Mouse (Mus musculus) limb, embryonic 10.5 days (tissue): ENCODE measurements around the gene Trmt112. TPM values are rescaled to one million over a fixed set of nuclear protein-coding genes. Genes with fewer than 3 reads are reported as not detected.

Experiments
- DNase-seq: peaks from one replicate; pipeline ENCODE4 v3.0.0-alpha.2; 2017; ENCODE audit warnings: low spot score
- H3K27ac ChIP-seq: fragments of 300-500 bp; sonication (generic); 2 replicates; pipeline ENCODE4 v1.5.1; 2016; ENCODE audit warnings: mild to moderate bottlenecking
- H3K27me3 ChIP-seq: fragments of 300-500 bp; sonication (generic); 2 replicates; pipeline ENCODE4 v1.6.1; 2016; ENCODE audit warnings: low read depth, mild to moderate bottlenecking; ENCODE audit not compliant: poor library complexity, severe bottlenecking
- H3K36me3 ChIP-seq: fragments of 300-500 bp; sonication (generic); 2 replicates; pipeline ENCODE4 v1.6.1; 2016; ENCODE audit warnings: mild to moderate bottlenecking, moderate library complexity
- H3K4me1 ChIP-seq: fragments of 300-500 bp; sonication (generic); 2 replicates; pipeline ENCODE4 v1.6.1; 2016
- H3K4me3 ChIP-seq: fragments of 300-500 bp; sonication (generic); 2 replicates; pipeline ENCODE4 v1.5.1; 2016; ENCODE audit warnings: mild to moderate bottlenecking, moderate library complexity
- H3K9me3 ChIP-seq: fragments of 300-500 bp; sonication (generic); replicated peaks from 2 replicates; pipeline ENCODE4 v1.6.1; 2016; ENCODE audit warnings: mild to moderate bottlenecking
- WGBS: fragments of 180-500 bp; shearing (Covaris S2); methylation state at CpG from one replicate; pipeline ENCODE4 v1.1.7; 2016; 5-methylcytosine and 5-hydroxymethylcytosine counted together
- polyA plus RNA-seq: library from polyadenylated mRNA; unstranded; fragments of >200 nt; fragmentation: Nextera tagmentation; extraction: Ambion mirVana; gene quantifications from 2 replicates; pipeline ENCODE4 v1.2.1, GENCODE M21; 2016

The Trmt112 gene
- polyA plus RNA-seq, 1 experiment from 2014 or later: 168 TPM

DNA sequence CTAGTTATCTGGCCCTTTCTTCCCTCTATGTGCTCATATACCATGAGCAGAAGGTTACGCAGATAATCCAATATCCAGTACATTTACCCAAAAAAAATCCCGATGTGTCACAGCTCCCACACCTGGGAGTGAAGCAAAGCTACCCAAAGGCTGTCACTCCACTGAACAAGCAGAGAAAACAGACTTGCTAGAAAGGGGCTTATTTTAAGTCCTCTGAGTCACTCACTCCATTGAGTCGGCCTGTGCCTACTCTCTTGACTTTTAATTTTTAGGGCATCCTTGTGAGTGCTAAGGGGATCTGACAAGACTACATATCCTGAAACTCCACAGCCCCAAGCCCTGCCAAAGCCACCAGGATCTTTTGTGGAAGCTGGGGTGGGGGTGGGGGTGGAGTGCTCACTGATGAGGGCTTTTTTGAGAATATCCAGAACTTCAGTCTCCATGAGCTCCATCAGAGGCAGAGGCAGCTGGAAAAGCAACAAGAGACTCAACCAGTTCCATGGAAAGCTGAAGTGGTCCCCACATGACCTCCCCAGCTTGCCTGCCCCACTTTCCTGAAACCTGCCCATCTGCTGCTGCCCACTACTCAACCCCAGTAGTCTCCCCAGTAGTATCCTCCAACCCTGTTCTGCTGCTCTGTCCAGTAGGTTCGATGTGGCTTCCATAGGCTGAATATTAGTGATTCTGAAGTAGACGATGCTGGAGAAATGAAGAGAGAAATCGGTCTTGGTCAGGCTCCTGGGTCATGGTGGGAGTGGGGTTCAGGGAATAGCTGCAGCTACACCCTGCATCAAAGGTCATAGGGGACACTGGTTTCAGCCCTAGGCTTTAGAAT is 13.6 kb downstream of the Trmt112 start:
- 0 out of 2 replicates have a peak, but pooled peaks cover 3% of the 10 kb centered on the region for H3K9me3 ChIP-seq
- no peaks in the 10 kb centered on the region for H3K36me3 ChIP-seq
- 70% methylated on average over 6 of the region's 6 CpGs for WGBS
- peak overlapping the region; percentile 82; the same call in 1 of the 2 replicates for H3K4me3 ChIP-seq
- peaks cover 48% of the 10 kb centered on the region for H3K4me1 ChIP-seq
- no peak overlapping the region for H3K27ac ChIP-seq
- DNase-seq: no peak
- H3K27me3 ChIP-seq: peaks cover 60% of the 10 kb centered on the region

DNA sequence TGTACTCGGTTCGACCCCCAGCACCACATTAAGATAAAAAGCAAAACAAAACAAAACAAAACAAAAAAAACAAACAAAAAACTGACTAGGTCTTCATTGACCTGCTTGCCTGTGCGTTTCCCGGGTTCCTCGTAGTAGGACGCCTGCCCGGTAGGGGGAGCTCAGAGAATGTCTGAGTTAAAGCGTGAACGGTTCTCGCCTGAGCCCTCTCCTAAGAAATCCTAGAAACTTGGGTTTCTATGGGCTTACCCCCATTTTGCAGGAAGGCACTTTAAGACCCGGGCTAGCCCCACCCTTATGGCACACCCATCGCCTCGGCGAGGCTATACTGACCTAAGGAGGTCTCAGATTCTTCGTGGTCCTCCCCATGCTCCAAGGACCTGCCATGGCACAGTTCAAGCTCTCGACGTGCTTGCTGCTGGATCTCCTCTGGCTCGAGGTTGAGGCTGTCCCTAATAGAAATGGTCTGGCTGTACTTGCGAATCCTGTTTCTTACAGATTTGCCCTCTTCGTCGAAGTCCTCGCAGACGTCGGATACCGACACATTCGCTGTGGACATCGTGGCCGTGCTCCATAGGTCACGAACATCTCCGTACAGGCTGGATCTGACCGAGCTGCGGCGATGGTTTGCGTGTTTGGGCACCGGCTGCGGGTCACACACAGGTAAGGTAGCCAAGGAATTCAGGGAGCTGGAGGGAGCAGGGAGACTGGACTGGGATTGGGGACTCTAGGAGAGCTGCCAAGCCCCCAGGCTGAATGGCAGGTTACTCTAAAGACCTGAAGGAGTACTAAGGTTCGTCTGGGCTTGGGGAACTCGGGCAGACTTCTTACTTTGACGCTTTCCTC is 15.2 kb downstream of the Trmt112 start:
- Histone ChIP-seq H3K4me3 (peak overlapping the region; percentile 23), H3K9me3 (0 out of 2 replicates have a peak, but pooled peaks cover 3% of the 10 kb centered on the region), H3K27ac (no peak overlapping the region), H3K36me3 (no peaks in the 10 kb centered on the region), H3K27me3 (peaks cover 76% of the 10 kb centered on the region), H3K4me1 (peaks cover 48% of the 10 kb centered on the region)
- DNase-seq: peak; percentile 84
- 3% methylated on average over 39 of the region's 39 CpGs for WGBS

DNA sequence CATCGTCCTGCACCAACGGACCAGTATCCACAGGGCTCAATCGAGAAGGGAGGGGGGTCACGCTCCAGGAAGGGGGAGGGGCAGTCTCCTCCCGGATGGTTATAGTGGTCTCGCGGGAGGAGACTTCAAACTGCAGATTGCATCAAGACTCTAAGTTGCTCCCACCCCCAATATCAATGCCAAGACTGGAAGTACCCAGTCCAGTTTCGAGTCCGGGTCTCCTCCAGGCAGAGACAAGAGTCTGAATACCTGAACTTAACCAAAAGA is 15.7 kb downstream of the Trmt112 start, which contains the start of gene Catsperz:
Gene Catsperz (minus strand): TSS at position 74 of the 267 bp plus-strand sequence.
- H3K27me3 ChIP-seq: peaks cover 82% of the 10 kb centered on the region
- no peaks in the 10 kb centered on the region for H3K36me3 ChIP-seq
- 0 out of 2 replicates have a peak, but pooled peaks cover 3% of the 10 kb centered on the region for H3K9me3 ChIP-seq
- peaks cover 42% of the 10 kb centered on the region for H3K4me1 ChIP-seq
- no peak for DNase-seq
- peak within 1 kb of the TSS; percentile 27 for H3K4me3 ChIP-seq
- H3K27ac ChIP-seq: 0 out of 2 replicates have a peak within 1 kb of the TSS, but pooled peaks have one; percentile 12
- 2% methylated on average over 9 of the region's 9 CpGs for WGBS

DNA sequence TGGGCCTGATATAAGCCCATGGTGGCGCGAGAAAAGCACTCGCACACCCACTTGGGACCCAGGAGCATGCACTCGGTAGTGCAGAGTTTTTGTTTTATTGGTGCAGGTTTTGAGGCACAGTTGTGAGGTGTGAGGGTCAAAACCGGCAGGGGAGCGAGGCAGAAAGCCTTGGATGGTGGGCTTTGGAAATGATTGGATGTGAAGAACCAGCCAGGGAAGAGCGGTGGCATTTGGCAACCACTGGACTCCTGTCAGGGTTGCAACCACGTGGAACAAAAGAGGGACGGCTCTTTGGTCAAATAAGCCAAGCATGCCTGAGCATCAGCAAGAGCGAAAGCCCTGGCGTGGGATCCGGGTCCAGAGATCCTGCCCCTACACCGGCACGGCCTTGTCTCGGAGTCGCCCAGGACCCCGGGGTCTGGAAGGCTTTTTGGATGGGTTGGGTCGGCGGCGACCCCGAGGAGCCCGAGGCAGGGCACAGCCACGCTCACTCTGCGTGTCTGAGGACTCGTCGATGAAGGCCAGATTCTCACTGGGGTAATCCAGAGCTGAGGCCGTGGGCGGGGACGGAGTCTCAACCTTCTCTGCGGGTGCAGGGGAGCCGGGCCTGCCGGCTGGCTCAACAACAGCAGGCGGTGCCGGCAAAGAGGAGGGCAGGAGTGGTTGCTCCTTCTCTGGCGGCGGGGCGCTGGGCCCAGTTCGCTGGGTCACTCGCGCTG is 16.3 kb downstream of the Trmt112 start:
- H3K27ac ChIP-seq: 0 out of 2 replicates have a peak overlapping the region, but pooled peaks have one; percentile 12
- 0 out of 2 replicates have a peak, but pooled peaks cover 3% of the 10 kb centered on the region for H3K9me3 ChIP-seq
- H3K27me3 ChIP-seq: peaks cover 87% of the 10 kb centered on the region
- no peaks in the 10 kb centered on the region for H3K36me3 ChIP-seq
- H3K4me3 ChIP-seq: peak overlapping the region; percentile 27
- WGBS: 6% methylated on average over 40 of the region's 40 CpGs
- peaks cover 37% of the 10 kb centered on the region for H3K4me1 ChIP-seq
- DNase-seq: no peak

DNA sequence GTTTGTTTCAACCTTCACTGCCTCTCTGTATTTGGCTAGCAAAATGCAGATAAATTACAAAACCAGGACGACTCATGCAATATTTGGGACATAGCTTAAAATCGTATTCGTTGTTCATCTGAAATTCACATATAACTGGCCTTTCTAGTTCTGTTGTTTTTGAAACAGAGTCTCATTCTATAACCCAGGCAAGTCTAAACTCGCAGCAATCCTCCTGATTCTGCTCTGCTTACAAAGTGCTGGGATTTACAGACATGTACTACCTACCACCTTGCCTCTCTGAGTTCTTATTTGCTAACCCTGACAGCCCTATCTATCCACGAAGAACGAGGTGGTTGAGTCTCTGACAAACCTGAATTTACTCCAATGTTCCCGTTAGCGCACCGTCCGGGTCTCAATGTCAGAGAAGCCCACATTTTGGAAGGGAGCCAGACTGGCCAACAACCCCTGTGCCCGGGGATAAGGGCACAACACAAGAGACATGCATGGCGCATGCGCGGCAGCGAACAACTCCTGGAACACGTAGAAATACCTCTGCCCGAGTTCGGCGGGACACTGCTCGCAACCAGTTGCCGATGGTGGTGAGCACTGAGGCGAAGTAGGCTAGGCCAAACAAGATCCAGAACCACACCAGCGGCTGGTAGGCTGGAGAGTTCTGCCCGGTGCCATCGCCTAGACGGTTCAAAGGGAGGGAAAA is 17.2 kb downstream of the Trmt112 start:
- Histone ChIP-seq H3K9me3 (0 out of 2 replicates have a peak, but pooled peaks cover 3% of the 10 kb centered on the region), H3K4me1 (peaks cover 27% of the 10 kb centered on the region), H3K27ac (no peak overlapping the region), H3K36me3 (no peaks in the 10 kb centered on the region), H3K4me3 (peak overlapping the region; percentile 38), H3K27me3 (peaks cover 96% of the 10 kb centered on the region)
- DNase-seq: peak; percentile 69
- 11% methylated on average over 26 of the region's 26 CpGs for WGBS

DNA sequence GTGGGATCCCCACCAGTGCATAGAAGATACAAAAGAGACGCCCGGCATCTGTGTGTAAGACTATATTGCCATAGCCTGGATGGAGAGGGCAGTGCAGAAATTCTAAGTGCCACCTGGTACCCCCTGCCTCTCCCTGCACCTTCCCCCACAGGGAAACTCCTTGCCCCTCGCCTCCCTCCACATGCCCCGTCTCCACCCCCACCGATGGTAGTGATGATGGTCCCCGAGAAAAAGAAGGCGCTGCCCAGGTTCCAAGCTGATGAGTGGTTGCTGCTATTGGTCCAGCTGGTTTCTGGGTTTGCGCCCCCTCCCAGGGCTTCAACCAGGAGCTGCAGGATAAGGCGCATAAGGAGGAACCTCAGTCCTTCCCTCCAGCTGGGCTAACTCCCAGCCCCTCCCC is 18.6 kb downstream of the Trmt112 start:
- H3K4me3 ChIP-seq: no peak overlapping the region
- no peaks in the 10 kb centered on the region for H3K36me3 ChIP-seq
- H3K27ac ChIP-seq: no peak overlapping the region
- 0 out of 2 replicates have a peak, but pooled peaks cover 3% of the 10 kb centered on the region for H3K9me3 ChIP-seq
- peaks cover 19% of the 10 kb centered on the region for H3K4me1 ChIP-seq
- no peak for DNase-seq
- 15% methylated on average over 9 of the region's 9 CpGs for WGBS
- H3K27me3 ChIP-seq: peaks cover 100% of the 10 kb centered on the region

DNA sequence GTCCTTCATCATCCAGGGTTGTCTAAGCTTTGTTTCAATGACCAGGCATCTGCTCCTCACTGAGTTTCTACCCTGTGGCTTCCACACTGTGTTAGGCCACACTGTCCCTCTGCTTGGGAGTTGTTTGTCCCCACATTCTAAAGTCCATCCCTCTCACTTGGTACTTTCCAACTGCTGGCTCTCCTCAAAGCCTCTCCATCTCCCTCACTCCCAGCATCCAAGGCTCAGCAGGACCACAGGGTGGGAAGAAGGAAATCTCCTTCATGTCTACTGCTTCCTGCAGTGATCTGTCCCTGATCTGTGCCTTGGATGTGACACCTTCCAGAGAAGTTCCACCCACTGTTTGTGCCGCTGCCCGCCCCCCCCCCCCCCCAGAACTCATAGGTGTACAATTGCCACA is 21.5 kb downstream of the Trmt112 start:
- 0 out of 2 replicates have a peak, but pooled peaks cover 2% of the 10 kb centered on the region for H3K9me3 ChIP-seq
- peaks cover 16% of the 10 kb centered on the region for H3K4me1 ChIP-seq
- H3K4me3 ChIP-seq: no peak overlapping the region
- H3K27ac ChIP-seq: no peak overlapping the region
- H3K36me3 ChIP-seq: no peaks in the 10 kb centered on the region
- peaks cover 100% of the 10 kb centered on the region for H3K27me3 ChIP-seq
- WGBS: 0% methylated on average over 2 of the region's 2 CpGs
- DNase-seq: no peak

DNA sequence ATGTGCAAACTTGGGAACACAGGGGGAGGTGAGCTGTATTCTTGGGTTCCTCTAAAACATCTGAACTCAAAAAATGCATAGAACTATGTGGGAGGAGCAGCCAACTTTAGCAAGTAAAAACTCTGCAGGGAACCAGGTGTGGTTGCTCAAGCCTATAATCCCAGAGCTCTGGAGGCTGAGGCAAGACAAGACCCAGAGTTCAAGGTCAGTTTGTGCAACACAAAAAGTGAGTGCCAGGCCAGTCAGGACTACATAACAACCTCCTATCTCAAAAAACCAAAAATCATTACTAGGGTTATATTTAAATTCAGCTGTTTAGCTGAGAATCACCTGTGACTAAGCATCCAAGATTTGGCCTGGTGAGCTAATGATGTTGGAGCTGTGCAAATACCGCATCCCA is 22.5 kb downstream of the Trmt112 start:
- 50% methylated on average over 1 of the region's 1 CpGs for WGBS
- Histone ChIP-seq H3K9me3 (no peaks in the 10 kb centered on the region), H3K4me3 (no peak overlapping the region), H3K36me3 (no peaks in the 10 kb centered on the region), H3K4me1 (peaks cover 10% of the 10 kb centered on the region), H3K27ac (no peak overlapping the region), H3K27me3 (peaks cover 98% of the 10 kb centered on the region)
- DNase-seq: no peak

DNA sequence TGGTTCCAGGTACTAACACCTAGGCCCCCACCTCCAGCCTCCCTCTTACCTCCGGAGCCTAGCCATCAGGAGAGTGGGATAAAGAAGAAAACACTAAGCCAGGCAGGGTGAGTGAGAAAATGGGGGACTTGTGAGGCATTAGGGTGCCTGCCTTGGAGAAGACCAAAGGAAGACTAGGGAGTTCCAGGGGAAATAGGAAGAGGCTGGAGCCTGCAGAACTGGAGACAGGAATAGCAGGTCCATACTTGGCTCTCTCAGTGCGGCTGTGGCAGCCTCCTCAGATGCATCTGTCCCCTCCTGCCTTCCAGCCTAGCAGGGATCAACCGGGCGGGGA is 23.6 kb downstream of the Trmt112 start:
- 16% methylated on average over 4 of the region's 4 CpGs for WGBS
- Histone ChIP-seq H3K36me3 (no peaks in the 10 kb centered on the region), H3K4me1 (peaks cover 8% of the 10 kb centered on the region), H3K9me3 (no peaks in the 10 kb centered on the region), H3K27ac (no peak overlapping the region), H3K4me3 (0 out of 2 replicates have a peak overlapping the region, but pooled peaks have one; percentile 39), H3K27me3 (peaks cover 92% of the 10 kb centered on the region)
- no peak for DNase-seq

DNA sequence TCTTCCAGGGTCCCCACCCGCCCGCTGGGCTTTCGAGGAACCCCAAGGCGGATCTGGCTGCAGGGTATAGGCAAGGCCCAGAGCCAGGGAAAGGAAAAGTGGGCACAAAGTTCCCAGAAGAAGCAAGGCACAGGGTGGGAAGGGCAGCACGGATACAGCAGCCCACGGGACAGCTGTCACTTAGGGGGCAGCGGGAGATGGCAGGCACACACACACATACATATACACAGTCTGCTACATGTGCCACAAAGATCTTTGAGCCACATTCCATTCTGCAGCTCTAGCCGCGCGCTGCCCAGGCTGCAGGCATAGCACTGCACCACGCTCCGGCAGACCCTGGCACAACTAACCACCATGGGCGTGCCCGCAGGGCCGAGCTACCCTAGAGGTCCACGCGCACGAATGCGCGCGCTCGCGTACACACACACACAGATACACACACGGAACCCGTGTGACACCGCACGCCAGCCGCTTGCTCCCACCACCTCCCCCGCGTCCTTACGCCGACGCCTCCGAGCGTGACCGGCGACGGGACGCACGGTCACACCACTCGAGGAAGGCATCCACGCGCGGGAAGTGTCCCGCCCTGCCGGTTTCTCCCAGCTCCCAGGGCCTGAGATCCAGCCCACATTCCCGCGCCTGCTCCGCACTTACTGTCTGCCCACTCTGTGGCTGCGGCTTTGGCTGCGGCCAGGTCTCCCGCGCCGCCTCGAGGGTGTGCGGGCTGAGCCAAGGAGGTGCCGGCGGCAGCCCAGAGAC is 24.1 kb downstream of the Trmt112 start:
- WGBS: 5% methylated on average over 58 of the region's 58 CpGs
- no peak overlapping the region for H3K27ac ChIP-seq
- peak overlapping the region; percentile 39 for H3K4me3 ChIP-seq
- H3K9me3 ChIP-seq: no peaks in the 10 kb centered on the region
- H3K4me1 ChIP-seq: peaks cover 8% of the 10 kb centered on the region
- DNase-seq: no peak
- peaks cover 92% of the 10 kb centered on the region for H3K27me3 ChIP-seq
- H3K36me3 ChIP-seq: no peaks in the 10 kb centered on the region

DNA sequence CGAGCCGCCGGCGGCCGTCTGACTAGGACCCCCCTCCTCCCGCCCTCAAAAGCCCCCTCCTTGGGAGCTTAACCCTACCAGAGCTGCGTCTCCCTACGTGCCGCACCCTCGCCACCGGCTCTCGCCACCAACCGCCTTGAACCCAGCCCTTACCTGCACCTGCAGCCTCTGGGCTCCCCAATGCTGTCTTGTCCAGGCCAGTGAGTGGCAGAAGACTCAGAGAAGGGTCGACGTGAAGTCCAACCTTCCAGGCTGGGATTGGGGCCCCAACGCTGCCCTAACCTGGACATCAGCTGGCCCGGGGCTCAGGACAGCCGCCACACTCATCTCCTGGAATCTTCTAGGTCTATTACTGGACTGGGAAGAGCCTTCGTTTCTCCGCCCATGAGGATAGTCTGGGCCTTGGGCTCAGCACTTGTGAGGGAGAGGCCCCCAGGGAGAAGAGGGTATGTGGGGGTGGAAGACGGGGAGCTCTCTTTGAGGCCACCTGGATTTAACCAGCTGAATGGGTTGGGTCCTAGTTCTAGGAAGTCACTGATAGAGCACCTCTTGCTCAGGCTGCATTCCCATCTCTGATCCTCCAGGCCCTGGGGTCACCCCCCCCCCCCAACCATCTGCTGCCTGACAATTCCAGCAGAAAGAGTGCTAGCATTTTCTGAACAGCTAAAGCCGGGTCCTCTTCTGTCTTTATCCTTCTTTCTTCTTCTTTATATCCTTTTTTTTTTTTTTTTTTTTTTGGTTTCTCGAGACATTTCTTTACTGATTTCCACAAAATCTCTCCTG is 24.9 kb downstream of the Trmt112 start, which contains the start of gene Kcnk4:
Gene Kcnk4 (minus strand): TSS at position 321 of the 783 bp plus-strand sequence.
- DNase-seq: no peak
- H3K27me3 ChIP-seq: peaks cover 91% of the 10 kb centered on the region
- H3K36me3 ChIP-seq: no peaks in the 10 kb centered on the region
- no peak within 1 kb of the TSS for H3K27ac ChIP-seq
- H3K4me3 ChIP-seq: peak within 1 kb of the TSS; percentile 39
- no peaks in the 10 kb centered on the region for H3K9me3 ChIP-seq
- peaks cover 8% of the 10 kb centered on the region for H3K4me1 ChIP-seq
- 9% methylated on average over 23 of the region's 23 CpGs for WGBS
